Mouse (Mus musculus) cerebellum, adult 2 months (tissue): Measurements from ENCODE around the gene Atxn7l1.

Experiments used
- CTCF ChIP-seq: fragments of 200-500 bp; IDR thresholded peaks from 2 replicates; pipeline ENCODE4 v1.5.1; 2011; ENCODE audit warnings: low read depth, mild to moderate bottlenecking, control low read depth, low read length, moderate library complexity, borderline replicate concordance; ENCODE audit not compliant: insufficient read depth
- POLR2A ChIP-seq: fragments of 200-500 bp; IDR thresholded peaks from 2 replicates; pipeline ENCODE4 v1.6.1; 2011; ENCODE audit warnings: low read length, control low read depth, borderline replicate concordance; ENCODE audit not compliant: insufficient read depth

- TF ChIP-seq POLR2A: no peak
- no peak for TF ChIP-seq CTCF
These were observed 192.3 kb downstream of the Atxn7l1 start for GRCm38 (mm10) chr12:33339822-33340221.
